Mouse (Mus musculus) liver (tissue): ENCODE measurements around the gene Ugt1a5.
"Not testable (repeated sequence)": the region's sequence is repeated elsewhere in the genome, so short reads cannot be mapped to it uniquely, and the experiment has no call there.

Experiments used
- DNase-seq: peaks from one replicate; pipeline ENCODE4 v3.0.0-alpha.2; 2020; ENCODE audit warnings: mixed read lengths

Ugt1a5 gene

DNA sequence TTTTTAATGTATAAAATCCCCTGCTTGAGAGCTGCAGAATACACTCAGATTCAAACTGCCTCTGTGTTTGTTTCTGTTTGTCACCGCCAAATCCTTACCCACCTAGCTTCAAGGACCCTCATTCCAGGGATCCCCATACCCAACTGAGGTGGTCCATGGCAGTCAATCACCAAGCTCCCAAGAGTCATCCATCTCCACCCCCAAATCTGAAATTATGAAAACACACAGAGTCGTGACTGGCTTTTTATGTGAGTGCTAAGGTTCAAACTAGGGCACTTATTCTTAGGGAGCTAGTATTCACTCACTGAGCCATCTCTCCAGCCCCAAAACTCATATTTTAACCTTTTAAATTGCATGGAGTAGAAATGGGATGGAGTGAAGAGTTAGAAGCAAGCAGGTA lies 59.5 kb downstream of the Ugt1a5 start:
- DNase-seq: not testable (repeated sequence)

- DNase-seq: no peak
These were observed 59.9 kb downstream of the Ugt1a5 start for GRCm38 (mm10) chr1:88225741-88226140.

GRCm38 (mm10) chr1:88226670-88227379 lies 61.0 kb downstream of the Ugt1a5 start, which contains the start of gene Mroh2a:
Mroh2a (plus strand) TSS chr1:88226986.
- DNase-seq: no peak

- DNase-seq: no peak
These were observed 61.7 kb downstream of the Ugt1a5 start for GRCm38 (mm10) chr1:88227482-88227881.

DNA sequence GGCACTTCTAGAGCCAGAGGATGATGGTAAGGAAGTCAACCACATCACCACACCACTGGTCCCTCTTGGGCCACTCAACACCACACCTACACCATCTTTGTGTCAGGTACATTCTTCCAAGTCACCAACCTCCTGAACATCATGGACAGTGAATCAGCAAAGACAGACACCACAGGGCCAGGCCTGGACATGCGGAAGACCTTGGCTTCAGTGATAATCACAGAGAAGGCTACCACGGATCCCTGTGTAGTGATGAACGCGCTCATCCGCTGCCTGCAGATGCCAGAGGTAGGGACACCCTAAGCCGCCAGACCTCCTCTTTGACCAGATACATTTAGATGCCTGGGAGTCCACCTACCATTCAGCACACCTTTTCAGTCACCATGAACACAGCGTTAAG lies 62.3 kb downstream of the Ugt1a5 start:
- no peak for DNase-seq

DNA sequence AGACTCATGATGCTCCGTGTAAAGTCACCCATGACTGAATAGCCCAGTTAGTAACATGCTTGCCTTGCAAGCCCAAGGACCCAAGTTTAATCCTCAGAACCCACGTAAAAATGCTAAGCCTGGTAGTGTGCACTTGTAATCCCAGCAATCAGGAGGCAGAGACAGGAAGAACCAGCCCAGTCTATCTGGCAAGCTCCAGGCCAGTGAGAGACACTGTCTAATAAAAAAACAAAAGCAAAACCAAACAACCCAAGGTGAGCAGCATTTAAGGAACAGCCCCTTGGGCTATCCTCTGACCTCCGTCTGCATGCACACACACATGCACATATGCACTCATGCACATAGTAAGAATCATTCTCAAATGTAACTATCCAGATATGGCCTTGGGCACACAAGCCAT lies 63.8 kb downstream of the Ugt1a5 start:
- no peak for DNase-seq

GRCm38 (mm10) chr1:88229986-88230385 lies 64.2 kb downstream of the Ugt1a5 start:
- DNase-seq: no peak

GRCm38 (mm10) chr1:88230421-88230820 lies 64.6 kb downstream of the Ugt1a5 start:
- DNase-seq: no peak

DNA sequence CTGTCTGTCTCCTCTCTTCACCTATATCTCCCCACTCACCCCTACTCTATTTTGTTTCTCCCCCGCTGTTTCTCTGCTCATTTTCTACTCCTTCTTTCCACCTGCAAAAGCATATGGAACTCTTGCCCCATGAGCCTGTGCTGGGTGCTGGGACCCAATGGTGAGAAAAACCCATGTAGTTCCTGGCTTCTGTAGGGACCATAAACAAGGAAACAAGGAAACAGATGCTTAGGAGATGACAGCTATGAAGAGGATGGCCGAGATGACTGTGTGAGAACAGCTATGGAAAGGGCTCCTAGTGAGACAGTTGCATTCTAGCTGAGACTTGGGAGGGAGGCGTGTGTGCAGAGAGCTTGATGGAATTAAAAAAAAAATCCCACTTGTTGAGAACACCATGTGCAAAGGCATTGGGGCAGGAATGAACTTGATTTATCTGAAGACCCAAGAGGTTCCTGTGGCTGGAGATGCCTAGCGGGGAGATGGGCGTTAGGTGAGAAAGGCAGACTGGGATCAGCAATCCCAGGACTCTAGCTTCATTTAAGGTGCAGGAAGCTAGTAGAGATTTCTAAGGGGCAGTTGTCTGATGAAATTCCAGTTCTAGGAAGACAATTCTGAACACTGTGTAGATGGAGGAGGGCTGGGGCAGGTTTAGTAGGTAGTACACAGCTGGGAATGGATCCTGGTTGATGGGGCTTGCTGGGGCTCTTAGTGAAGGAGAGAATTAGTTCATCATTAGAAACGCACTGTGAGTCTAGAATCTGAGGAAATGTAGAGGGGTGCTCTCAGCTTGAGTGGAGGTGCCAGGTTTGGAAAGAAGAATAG lies 65.4 kb downstream of the Ugt1a5 start:
- no peak for DNase-seq

GRCm38 (mm10) chr1:88231803-88232499 lies 66.1 kb downstream of the Ugt1a5 start:
- no peak for DNase-seq

- no peak for DNase-seq
These were observed 67.0 kb downstream of the Ugt1a5 start for GRCm38 (mm10) chr1:88232664-88233380.

GRCm38 (mm10) chr1:88233421-88234247 lies 67.8 kb downstream of the Ugt1a5 start:
- no peak for DNase-seq

- no peak for DNase-seq
These were observed 68.4 kb downstream of the Ugt1a5 start for GRCm38 (mm10) chr1:88234248-88234610.

GRCm38 (mm10) chr1:88234646-88235045 lies 68.8 kb downstream of the Ugt1a5 start:
- no peak for DNase-seq

GRCm38 (mm10) chr1:88235046-88235893 lies 69.5 kb downstream of the Ugt1a5 start:
- DNase-seq: no peak

DNA sequence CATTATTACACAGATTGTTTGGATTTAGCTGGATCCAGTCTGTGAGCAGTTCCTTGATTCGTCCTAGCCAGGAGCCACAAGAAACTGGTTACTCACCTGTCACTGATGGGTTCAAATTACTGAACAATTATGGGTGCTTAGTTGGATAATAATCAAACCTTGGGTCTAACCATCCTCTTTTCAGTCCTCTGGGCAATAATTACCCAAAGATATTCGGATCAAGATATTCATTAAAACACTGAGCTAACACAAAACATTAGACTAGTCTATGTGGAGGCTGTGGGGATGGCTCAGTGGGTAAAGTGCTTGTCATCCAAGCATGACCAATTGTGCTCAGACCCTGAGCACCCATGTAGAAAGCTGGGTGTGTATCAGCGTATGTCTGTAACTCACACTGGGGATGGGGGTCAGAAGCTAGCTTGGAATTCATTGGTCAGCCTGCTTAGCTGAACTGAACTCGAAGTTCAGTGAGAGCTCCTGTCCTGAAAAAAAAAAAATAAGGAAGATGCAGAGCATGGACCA lies 70.1 kb downstream of the Ugt1a5 start:
- DNase-seq: no peak

DNA sequence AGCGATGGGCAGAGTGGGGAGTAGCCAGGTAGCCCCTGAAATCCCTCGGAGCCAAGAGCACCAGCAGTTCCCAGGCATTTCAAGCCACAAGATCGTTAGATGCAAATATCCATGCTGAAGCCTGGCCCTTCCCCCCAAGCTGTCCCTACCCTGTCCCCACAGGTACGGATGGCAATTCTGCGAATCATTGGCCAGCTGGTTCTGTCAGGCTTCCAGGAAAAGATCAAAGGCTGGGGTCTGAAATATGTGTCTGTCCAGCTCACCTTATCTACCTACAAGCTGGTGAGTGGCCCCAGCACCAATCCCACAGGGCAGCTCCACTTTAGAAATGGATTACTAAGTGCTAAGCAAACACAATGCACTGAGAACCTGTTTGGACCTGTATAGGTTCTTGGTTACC lies 71.5 kb downstream of the Ugt1a5 start:
- DNase-seq: no peak

DNA sequence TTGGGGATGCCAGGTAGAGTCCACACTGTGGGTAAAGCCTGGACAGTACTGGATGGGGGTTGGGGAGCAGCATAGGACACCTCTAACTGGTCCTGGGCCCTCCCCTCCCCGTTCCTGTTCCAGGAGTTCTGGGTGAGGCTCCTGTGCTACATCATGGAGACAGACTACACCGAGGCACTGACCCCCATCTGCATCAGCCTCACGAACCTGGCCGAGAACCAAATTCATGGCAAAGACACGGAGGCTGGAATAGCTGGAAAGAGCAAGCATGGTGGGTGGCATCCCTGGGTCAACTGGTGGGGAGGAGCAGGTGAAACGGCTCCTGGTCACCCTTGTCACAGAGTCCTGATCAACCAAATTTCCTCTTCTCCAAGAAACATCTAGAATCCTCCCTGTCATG lies 73.0 kb downstream of the Ugt1a5 start:
- DNase-seq: no peak

GRCm38 (mm10) chr1:88240072-88240471 lies 74.3 kb downstream of the Ugt1a5 start:
- no peak for DNase-seq

DNA sequence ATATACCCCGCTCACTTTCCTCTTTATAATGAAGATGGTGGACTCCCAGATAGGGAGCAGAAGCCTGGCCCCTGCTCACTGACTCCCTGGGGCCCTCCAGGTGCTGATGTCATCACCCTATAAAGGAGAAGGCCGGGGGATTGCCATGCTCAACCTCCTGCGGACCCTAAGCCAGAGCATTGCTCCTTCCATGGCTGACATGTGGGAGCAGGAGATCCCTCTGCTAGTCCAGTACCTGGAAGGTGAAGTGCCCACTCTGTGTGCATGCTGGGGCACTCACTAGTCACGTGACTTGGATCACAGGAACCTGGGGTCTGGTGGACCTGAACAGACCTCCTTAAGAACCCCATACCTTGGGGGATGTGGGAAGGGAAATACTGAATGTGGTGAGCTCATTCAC lies 74.8 kb downstream of the Ugt1a5 start:
- no peak for DNase-seq

DNA sequence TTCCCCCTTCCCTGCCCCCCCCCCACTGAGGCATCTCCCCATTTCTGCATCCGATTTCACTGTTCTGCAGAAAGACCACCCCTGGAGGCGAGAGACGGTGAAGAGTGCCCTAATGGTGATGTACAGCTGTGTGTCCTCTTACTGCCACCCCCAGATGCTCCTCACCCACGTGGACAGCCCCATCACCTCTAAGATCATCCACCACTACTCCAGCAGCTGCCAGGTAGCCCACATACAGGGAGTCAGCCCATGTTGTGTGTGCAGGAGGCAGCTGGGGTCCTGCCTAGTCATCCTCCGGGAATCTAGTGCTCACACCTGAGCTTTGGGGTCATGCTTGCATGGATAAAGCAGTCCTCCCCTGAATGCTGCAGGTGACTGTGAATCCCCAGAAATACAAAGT lies 78.0 kb downstream of the Ugt1a5 start:
- no peak for DNase-seq
